In the genomic region with DNA sequence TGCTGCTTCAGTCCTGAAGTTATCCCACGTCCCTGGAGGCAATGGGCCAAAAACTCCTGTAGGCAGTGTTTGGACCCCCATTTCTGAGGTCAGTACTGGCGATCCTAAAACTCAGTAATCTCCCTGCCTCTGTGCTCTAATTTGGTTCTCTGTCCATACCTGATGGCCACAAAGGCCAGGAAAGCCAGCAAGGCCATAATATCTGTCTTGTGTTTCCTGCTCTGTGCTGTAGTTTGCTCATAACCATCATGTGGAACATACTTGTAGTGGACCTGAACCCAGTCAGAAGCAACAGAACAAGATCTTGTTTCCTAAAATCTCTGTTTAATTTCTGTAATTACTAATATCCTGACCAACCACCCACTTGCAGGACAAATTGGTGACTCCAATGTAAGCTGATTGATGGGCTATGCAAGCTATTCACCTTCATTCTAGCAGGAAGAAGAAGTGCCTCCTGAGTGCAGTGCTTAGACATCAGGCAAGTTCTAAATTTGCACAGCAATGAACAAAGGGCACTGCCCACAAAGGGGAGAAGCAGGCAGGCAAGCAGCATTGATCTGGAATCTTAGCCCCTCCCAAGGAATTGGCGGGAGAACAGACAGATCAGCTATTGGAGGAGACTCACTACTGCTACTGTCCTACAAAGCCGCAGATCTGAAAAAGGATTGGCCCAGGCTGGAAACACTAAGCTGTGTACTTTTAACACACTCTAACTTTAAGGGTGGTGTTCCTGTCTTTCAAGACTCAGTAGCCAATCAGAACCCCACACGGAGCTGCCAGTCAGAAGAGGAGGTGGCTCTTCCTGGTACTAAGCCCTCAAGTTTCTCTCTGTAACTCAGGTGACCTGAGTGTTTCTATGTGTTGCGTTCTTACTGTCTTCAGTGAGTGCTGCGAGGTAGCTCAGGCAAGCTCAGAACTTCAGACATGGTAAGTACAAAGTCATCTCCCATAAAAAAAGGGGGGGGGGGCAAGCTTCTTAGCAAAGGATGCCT, we compare ENCODE assay signal across 19 mouse cellular contexts. TPM values are rescaled to one million over a fixed set of nuclear protein-coding genes. Genes with fewer than 3 reads are reported as not detected.
DNase-seq lines count a peak whose midpoint lies in the region; TF ChIP-seq lines count a peak whose summit lies in the region.
"Not testable (repeated sequence)": the region's sequence is repeated elsewhere in the genome, so short reads cannot be mapped to it uniquely, and the experiment has no call there.
"Had no signal": no experiment of that assay in that cellular context is flagged by ENCODE, and none has a peak within 500 bp of the region (broad histone marks: within the 10 kb centered on the region; RNA-seq: fewer than 3 reads in every experiment).

A gene (plus strand): TSS at position 889 of the 992 bp plus-strand sequence.

- H3K79me2 ChIP-seq in MEL (ENCODE audit: control insufficient read depth, insufficient read depth, low read length, poor library complexity): not testable (repeated sequence)

- H3K4me3 ChIP-seq in E14TG2a.4 (replicated peaks; ENCODE audit: low read length): peak within 1 kb of the TSS; percentile 84
- H3K4me3 ChIP-seq in MEL (ENCODE audit: control insufficient read depth in 1 of 2, insufficient read depth in 1 of 2, low read depth in 2 of 2, low read length in 2 of 2): peak within 1 kb of the TSS; percentile 65 to 78
- H3K4me3 ChIP-seq in gastrocnemius, adult 2 months: not testable (repeated sequence)

- H3K36me3 ChIP-seq in E14TG2a.4 (ENCODE audit: insufficient read depth, low read length); MEL (ENCODE audit: control insufficient read depth in 1 of 2, insufficient read depth in 2 of 2, low read length in 2 of 2): not testable (repeated sequence)

- intact Hi-C loops in gastrocnemius, adult 2 months (cut with DNase I); heart, postnatal 10 days (cut with DNase I): not testable (repeated sequence)

- not testable (repeated sequence) for TF ChIP-seq EP300 in MEL (IDR thresholded peaks at IDR 0.05; ENCODE audit: low read depth in 1 of 2, low read length in 2 of 2)

- TF ChIP-seq POLR2A in MEL (IDR thresholded peaks at IDR 0.05; ENCODE audit: control insufficient read depth in 1 of 2, insufficient read depth in 1 of 2, low read depth in 1 of 2, low read length in 2 of 2, poor library complexity in 1 of 2): not testable (repeated sequence)

- DNase-seq in MEL (ENCODE audit: low read depth, low spot score): peak; percentile 91
- peak; percentile 97 for DNase-seq in ZHBTc4 (ENCODE audit: low read depth, low spot score)
- DNase-seq in gastrocnemius, adult 2 months: peak; percentile 17
- peak; percentile 3 to 5 for DNase-seq in heart, postnatal 10 days
- DNase-seq in lung, postnatal 36 days: peak; percentile 7
- peak; percentile 57 for DNase-seq in testis, postnatal 14 days (ENCODE audit: low spot score)

- H3K27me3 ChIP-seq in E14TG2a.4 (ENCODE audit: insufficient read depth, low read length); MEL (ENCODE audit: control insufficient read depth in 1 of 2, insufficient read depth in 2 of 2, low read length in 2 of 2): not testable (repeated sequence)

- H3K9ac ChIP-seq in MEL (ENCODE audit: control insufficient read depth, low read depth, low read length, poor library complexity, severe bottlenecking): peak within 1 kb of the TSS; percentile 63

- TF ChIP-seq CTCF in E14TG2a.4 (conservative IDR thresholded peaks at IDR 0.05; ENCODE audit: low read length); MEL (IDR thresholded peaks at IDR 0.05 in 2 of 3, conservative IDR thresholded peaks at IDR 0.05 in 1 of 3; ENCODE audit: control insufficient read depth in 1 of 3, insufficient read depth in 1 of 3, low read depth in 2 of 3, low read length in 3 of 3, poor library complexity in 1 of 3, severe bottlenecking in 1 of 3); gastrocnemius, adult 2 months (IDR thresholded peaks at IDR 0.05): not testable (repeated sequence)

- H3K9me3 ChIP-seq in E14TG2a.4 (ENCODE audit: low read length); MEL (replicated peaks; ENCODE audit: insufficient read depth, low read length): not testable (repeated sequence)

- peak within 1 kb of the TSS; percentile 38; the same call in 1 of the 2 replicates for H3K27ac ChIP-seq in MEL (ENCODE audit: control insufficient read depth, low read depth, low read length)
- H3K27ac ChIP-seq in gastrocnemius, adult 2 months: not testable (repeated sequence)

- TF ChIP-seq RAD21 in MEL (IDR thresholded peaks at IDR 0.05; ENCODE audit: low read depth, low read length): not testable (repeated sequence)

- H3K4me1 ChIP-seq in E14TG2a.4 (replicated peaks; ENCODE audit: low read depth, low read length): peaks cover 17% of the 10 kb centered on the region
- not testable (repeated sequence) for H3K4me1 ChIP-seq in MEL (ENCODE audit: control insufficient read depth in 1 of 2, insufficient read depth in 2 of 2, low read length in 2 of 2)

TF ChIP-seq in MEL, 35 proteins besides CTCF, POLR2A, EP300 and RAD21:
- TF ChIP-seq SIN3A (IDR thresholded peaks at IDR 0.05; ENCODE audit: low read length) (0 out of 2 replicates have a peak, but pooled peaks have one; percentile 13), TBP (IDR thresholded peaks at IDR 0.05; ENCODE audit: low read depth, low read length) (0 out of 2 replicates have a peak, but pooled peaks have one; percentile 44), NELFE (IDR thresholded peaks at IDR 0.05; ENCODE audit: low read depth, low read length) (peak; percentile 24; the same call in 1 of the 2 replicates), ELF1 (IDR thresholded peaks at IDR 0.05; ENCODE audit: low read depth, low read length) (peak; percentile 77), HCFC1 (IDR thresholded peaks at IDR 0.05; ENCODE audit: low read depth, low read length) (peak; percentile 68)

RNA-seq across cellular contexts. Expression of the gene that starts here (rescaled TPM):
- 1.6 and 2.2 TPM in 2 replicates for total RNA-seq in MEL (2012; rRNA removed)
- polyA plus RNA-seq in MEL (2012; ENCODE audit: insufficient read depth in 1 of 2, insufficient read length in 2 of 2, low read depth in 1 of 2, low replicate concordance in 2 of 2, missing spikeins in 1 of 2): 1,000 to 10,000 TPM in 1 of 2 experiments, under 1 TPM in 1; 0.35 to 1,276 TPM
- 1 to 10 TPM in 1 of 2 experiments, under 1 TPM in 1; 0.89 to 1.8 TPM for total RNA-seq in gastrocnemius, adult 2 months (2021)
- total RNA-seq in heart, postnatal 10 days (2021): under 1 TPM in 1 of 2 experiments, not detected in 1; 0.47 TPM
- polyA plus RNA-seq: embryonic facial prominence, embryonic 11.5 days; forebrain, embryonic 13.5 days; heart, embryonic 13.5 days; hindbrain, embryonic 10.5 days; hindbrain, embryonic 15.5 days; liver, embryonic 11.5 days; liver, embryonic 16.5 days; lung, embryonic 15.5 days; midbrain, embryonic 13.5 days; neural tube, embryonic 13.5 days; spleen, adult 2 months; testis, adult 2 months had no signal

Comparison
In these comparisons a context has a peak if more than half of its experiments do, and no peak if none do; other contexts are left out.
1. Peak in DNase-seq in heart, postnatal 10 days; RNA of the gene not detected or under 1 TPM.
2. DNase-seq: peak in every context shown above with its lines; median percentile 97 in ZHBTc4; 91 in MEL; 57 in testis, postnatal 14 days; 17 in gastrocnemius, adult 2 months; 7 in lung, postnatal 36 days; 4 in heart, postnatal 10 days.